Mouse (Mus musculus) G1E (cell line): ENCODE measurements around the gene Tufm.

ENCODE experiments used
- CTCF ChIP-seq: IDR thresholded peaks from 2 replicates; pipeline ENCODE4 v1.5.1; 2012; ENCODE audit warnings: low read depth, low read length, inconsistent platforms, mixed read lengths
- GATA1 ChIP-seq: IDR thresholded peaks from 2 replicates; pipeline ENCODE4 v1.6.1; 2012; ENCODE audit warnings: borderline replicate concordance, low read length, inconsistent platforms, mixed read lengths
- POLR2AphosphoS5 ChIP-seq: IDR thresholded peaks from 2 replicates; pipeline ENCODE4 v1.6.1; 2012; ENCODE audit warnings: low read depth, low read length, inconsistent platforms; ENCODE audit not compliant: insufficient replicate concordance
- TAL1 ChIP-seq: conservative IDR thresholded peaks from 2 replicates; pipeline ENCODE4 v1.6.1; 2012; ENCODE audit warnings: low read depth, low read length, inconsistent platforms, mixed read lengths

DNA sequence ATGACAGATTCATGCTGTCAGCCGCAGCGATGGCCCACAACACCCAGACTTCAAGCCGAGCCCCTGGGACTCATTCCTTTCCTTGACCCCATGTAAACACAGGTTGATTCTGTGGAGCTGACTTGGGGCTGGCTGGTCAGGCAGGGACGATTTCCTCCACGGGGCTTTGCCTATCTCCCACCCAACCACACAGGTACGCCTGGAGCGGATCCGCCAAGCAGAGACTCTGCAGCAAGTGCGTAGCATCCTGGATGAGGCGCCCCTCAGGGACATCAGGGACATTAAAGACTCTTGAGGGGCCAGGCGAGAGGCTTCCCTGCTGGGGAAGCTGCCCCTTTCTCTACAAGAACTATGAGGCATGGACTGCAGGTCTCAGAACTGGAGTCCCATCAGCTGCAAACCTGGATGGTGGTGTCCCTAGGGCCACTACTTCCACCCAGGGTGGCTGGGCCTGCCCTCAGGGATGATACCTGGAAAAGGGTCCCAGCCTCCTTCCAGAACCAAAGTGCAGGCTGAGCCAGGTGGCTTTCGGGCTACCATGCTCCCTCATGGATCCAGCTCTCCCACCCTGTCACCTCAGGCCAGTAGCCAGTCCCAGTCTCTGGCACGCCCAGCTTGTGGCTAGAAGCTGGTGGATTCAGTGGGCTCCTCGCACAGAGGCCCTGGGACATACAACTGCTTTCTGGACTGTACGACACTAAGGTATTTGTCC is 41.9 kb upstream of the Tufm start:
- TF ChIP-seq CTCF (no peak), TAL1 (no peak), POLR2AphosphoS5 (no peak), GATA1 (no peak)
